Mouse (Mus musculus) limb, embryonic 14.5 days (tissue): ENCODE results near the gene Cldn7. TPM values are rescaled to one million over a fixed set of nuclear protein-coding genes. Genes with fewer than 3 reads are reported as not detected.
A peak's percentile ranks its signal among the peaks of the same experiment; 100 is the strongest.

Experiments used
- ATAC-seq: fragments of 200-750 bp; cut with Nextera tagmentation; 2 replicates; pipeline ENCODE4 v1.8.0; 2017; ENCODE audit warnings: low read depth, moderate number of reproducible peaks, moderate TSS enrichment; ENCODE audit not compliant: low FRiP score
- DNase-seq: peaks from one replicate; pipeline ENCODE4 v3.0.0-alpha.2; 2015; ENCODE audit warnings: low spot score
- H3K27ac ChIP-seq: fragments of 300-500 bp; sonication (generic); replicated peaks from 2 replicates; pipeline ENCODE4 v1.5.1; 2014; ENCODE audit warnings: low read depth, mild to moderate bottlenecking, low read length, moderate library complexity, mixed read lengths
- H3K27me3 ChIP-seq: fragments of 300-500 bp; sonication (generic); 2 replicates; pipeline ENCODE4 v1.6.1; 2014; ENCODE audit warnings: low read length, mixed read lengths; ENCODE audit not compliant: control insufficient read depth, insufficient read depth
- H3K36me3 ChIP-seq: fragments of 300-500 bp; sonication (generic); 2 replicates; pipeline ENCODE4 v1.6.1; 2014; ENCODE audit warnings: mild to moderate bottlenecking, low read length, moderate library complexity, mixed read lengths; ENCODE audit not compliant: control insufficient read depth, insufficient read depth
- H3K4me1 ChIP-seq: fragments of 300-500 bp; sonication (generic); 2 replicates; pipeline ENCODE4 v1.6.1; 2014; ENCODE audit warnings: antibody characterized with exemption, low read length, mixed read lengths; ENCODE audit not compliant: control insufficient read depth, insufficient read depth
- H3K4me2 ChIP-seq: fragments of 300-500 bp; sonication (generic); replicated peaks from 2 replicates; pipeline ENCODE4 v1.6.1; 2014; ENCODE audit warnings: low read depth, mild to moderate bottlenecking, low read length, moderate library complexity; ENCODE audit not compliant: severe bottlenecking
- H3K4me3 ChIP-seq: fragments of 300-500 bp; sonication (generic); replicated peaks from 2 replicates; pipeline ENCODE4 v1.5.1; 2014; ENCODE audit warnings: low read length
- H3K9ac ChIP-seq: fragments of 300-500 bp; sonication (generic); 2 replicates; pipeline ENCODE4 v1.6.1; 2014; ENCODE audit warnings: mild to moderate bottlenecking, low read depth, low read length, moderate library complexity; ENCODE audit not compliant: severe bottlenecking
- H3K9me3 ChIP-seq: fragments of 300-500 bp; sonication (generic); 2 replicates; pipeline ENCODE4 v1.6.1; 2016; ENCODE audit warnings: low read length; ENCODE audit not compliant: control insufficient read depth
- POLR2A ChIP-seq: fragments of 200-500 bp; IDR thresholded peaks from 2 replicates; pipeline ENCODE4 v1.8.0; 2012; ENCODE audit warnings: inconsistent platforms, mild to moderate bottlenecking, moderate library complexity, borderline replicate concordance; ENCODE audit not compliant: insufficient read depth, insufficient read length; ENCODE audit errors: extremely low read depth
- WGBS: fragments of 180-500 bp; shearing (Covaris S2); extraction: QIAGEN DNeasy Blood & Tissue Kit; methylation state at CpG from one replicate; pipeline ENCODE4 v1.1.7; 2014; 5-methylcytosine and 5-hydroxymethylcytosine counted together
- polyA plus RNA-seq, 2 experiments: library from polyadenylated mRNA; depleted of rRNA in 1 of 2; stranded (reverse) in 1 of 2; unstranded in 1 of 2; fragments of >200 nt; fragmentation: Nextera tagmentation in 1 of 2; extraction: Ambion mirVana in 1 of 2; gene quantifications; 2 replicates each; pipeline versions ENCODE4 v1.2.1 to v1.2.3; 2012 to 2014

The Cldn7 gene
- polyA plus RNA-seq, 2 experiments: 6.3 to 7.6 TPM

GRCm38 (mm10) chr11:69992932-69993331 is 28.4 kb downstream of the Cldn7 start:
- Histone ChIP-seq H3K27me3 (no peaks in the 10 kb centered on the region), H3K4me1 (peaks cover 16% of the 10 kb centered on the region), H3K27ac (no peak overlapping the region), H3K4me2 (peak overlapping the region; percentile 65; the same call in 1 of the 2 replicates), H3K36me3 (peaks cover 51% of the 10 kb centered on the region), H3K4me3 (peak overlapping the region; percentile 78), H3K9ac (peak overlapping the region; percentile 84; the same call in 1 of the 2 replicates), H3K9me3 (no peaks in the 10 kb centered on the region)
- ATAC-seq: no peak
- no peak for TF ChIP-seq POLR2A
- no peak for DNase-seq
- WGBS: 89% methylated on average over 3 of the region's 3 CpGs

GRCm38 (mm10) chr11:69994401-69995090 is 30.0 kb downstream of the Cldn7 start:
- H3K27me3 ChIP-seq: no peaks in the 10 kb centered on the region
- H3K9ac ChIP-seq: no peak overlapping the region
- WGBS: 89% methylated on average over 11 of the region's 11 CpGs
- DNase-seq: no peak
- H3K27ac ChIP-seq: no peak overlapping the region
- peak overlapping the region; percentile 40 for H3K4me2 ChIP-seq
- peaks cover 51% of the 10 kb centered on the region for H3K36me3 ChIP-seq
- peaks cover 16% of the 10 kb centered on the region for H3K4me1 ChIP-seq
- H3K9me3 ChIP-seq: no peaks in the 10 kb centered on the region
- no peak for ATAC-seq
- H3K4me3 ChIP-seq: peak overlapping the region; percentile 97
- TF ChIP-seq POLR2A: no peak

GRCm38 (mm10) chr11:69995391-69995960 is 30.9 kb downstream of the Cldn7 start, which contains the start of gene Phf23:
Gene Phf23, plus strand, starts transcription at chr11:69995777.
- Histone ChIP-seq H3K27ac (peak within 1 kb of the TSS; percentile 96), H3K27me3 (no peaks in the 10 kb centered on the region), H3K36me3 (peaks cover 48% of the 10 kb centered on the region), H3K9ac (peak within 1 kb of the TSS; percentile 90), H3K4me3 (peak within 1 kb of the TSS; percentile 97), H3K4me2 (peak within 1 kb of the TSS; percentile 46), H3K9me3 (no peaks in the 10 kb centered on the region), H3K4me1 (peaks cover 16% of the 10 kb centered on the region)
- peak; percentile 84; the same call in 1 of the 2 replicates for TF ChIP-seq POLR2A
- peak; percentile 79 for ATAC-seq
- 1% methylated on average over 36 of the region's 36 CpGs for WGBS
- peak; percentile 99 for DNase-seq

GRCm38 (mm10) chr11:69996161-69997061 is 31.8 kb downstream of the Cldn7 start:
- Histone ChIP-seq H3K4me3 (peak overlapping the region; percentile 97), H3K9ac (peak overlapping the region; percentile 90), H3K9me3 (no peaks in the 10 kb centered on the region), H3K27me3 (no peaks in the 10 kb centered on the region), H3K4me1 (peaks cover 19% of the 10 kb centered on the region), H3K27ac (peak overlapping the region; percentile 96), H3K4me2 (peak overlapping the region; percentile 46), H3K36me3 (peaks cover 48% of the 10 kb centered on the region)
- peak; percentile 7 for ATAC-seq
- 1% methylated on average over 41 of the region's 66 CpGs for WGBS
- no peak for TF ChIP-seq POLR2A
- peak; percentile 48 for DNase-seq

GRCm38 (mm10) chr11:69997070-69997509 is 32.5 kb downstream of the Cldn7 start:
- TF ChIP-seq POLR2A: 0 out of 2 replicates have a peak, but pooled peaks have one; percentile 38
- Histone ChIP-seq H3K27ac (peak overlapping the region; percentile 96), H3K9me3 (no peaks in the 10 kb centered on the region), H3K4me3 (peak overlapping the region; percentile 97), H3K27me3 (no peaks in the 10 kb centered on the region), H3K4me1 (peaks cover 25% of the 10 kb centered on the region), H3K9ac (peak overlapping the region; percentile 90), H3K4me2 (peak overlapping the region; percentile 46), H3K36me3 (peaks cover 48% of the 10 kb centered on the region)
- ATAC-seq: peak; percentile 38
- peak; percentile 83 for DNase-seq
- 3% methylated on average over 19 of the region's 44 CpGs for WGBS
